Mouse (Mus musculus) liver, adult 2 months (tissue): ENCODE results near the gene Ifna5.

Experiments
- CTCF ChIP-seq: fragments of 200-500 bp; IDR thresholded peaks from 2 replicates; pipeline ENCODE4 v1.5.1; 2011; ENCODE audit warnings: low read depth, low read length, control low read depth
- POLR2A ChIP-seq: fragments of 200-500 bp; IDR thresholded peaks from 2 replicates; pipeline ENCODE4 v1.6.1; 2011; ENCODE audit warnings: low read length, control low read depth; ENCODE audit not compliant: insufficient read depth; ENCODE audit errors: extremely low read depth

GRCm38 (mm10) chr4:88840058-88840457 is 4.7 kb downstream of the Ifna5 start:
- TF ChIP-seq CTCF: no peak
- TF ChIP-seq POLR2A: no peak
